15 mouse cellular contexts compared by ENCODE assay signal in genomic region chr13:114447213-114447612, GRCm38 (mm10).
"Had no signal": no experiment of that assay in that cellular context is flagged by ENCODE, and none has a peak within 500 bp of the region (broad histone marks: within the 10 kb centered on the region; RNA-seq: fewer than 3 reads in every experiment).

No protein-coding gene starts in this region.

- H3K4me2 ChIP-seq: limb, embryonic 13.5 days; neural tube, embryonic 12.5 days; stomach, embryonic 15.5 days had no signal

- ATAC-seq: lung, postnatal 0 days had no signal

- DNase-seq: kidney, postnatal 10 days; kidney, postnatal 4 days; left cerebral cortex, postnatal 4 days; lung, adult 2 months; lung, postnatal 4 days; midbrain, embryonic 14.5 days; right cerebral cortex, postnatal 4 days; thymus, adult 2 months; thymus, postnatal 25 days had no signal

- H3K36me3 ChIP-seq: neural tube, embryonic 12.5 days; stomach, embryonic 15.5 days had no signal

- H3K4me3 ChIP-seq: layer of hippocampus, adult 2 months; limb, embryonic 13.5 days; midbrain, embryonic 10.5 days; neural tube, embryonic 12.5 days; stomach, embryonic 15.5 days had no signal

- H3K27me3 ChIP-seq: limb, embryonic 13.5 days; neural tube, embryonic 12.5 days; stomach, embryonic 15.5 days had no signal
